Mouse (Mus musculus): Measurements from ENCODE around the gene Nos1ap.

Gene Nos1ap

GRCm38 (mm10) chr1:170502491-170503276, 87.0 kb downstream of the Nos1ap start:
- no peak for DNase-seq (ENCODE audit: low read depth, low spot score)

GRCm38 (mm10) chr1:170501970-170502369, 87.7 kb downstream of the Nos1ap start:
- no peak for DNase-seq (ENCODE audit: low read depth, low spot score)

- DNase-seq (ENCODE audit: low read depth, low spot score) = no peak
Observed at GRCm38 (mm10) chr1:170501556-170501955, 88.1 kb downstream of the Nos1ap start.

GRCm38 (mm10) chr1:170499891-170500290, 89.8 kb downstream of the Nos1ap start:
- peak; percentile 27 for DNase-seq (ENCODE audit: low read depth, low spot score)

- no peak for DNase-seq (ENCODE audit: low read depth, low spot score)
Observed at GRCm38 (mm10) chr1:170499466-170499865, 90.2 kb downstream of the Nos1ap start.

GRCm38 (mm10) chr1:170498645-170499044, 91.0 kb downstream of the Nos1ap start:
- no peak for DNase-seq (ENCODE audit: low read depth, low spot score)

GRCm38 (mm10) chr1:170496221-170496620, 93.4 kb downstream of the Nos1ap start:
- DNase-seq (ENCODE audit: low read depth, low spot score) = no peak

GRCm38 (mm10) chr1:170495538-170496183, 94.0 kb downstream of the Nos1ap start:
- DNase-seq (ENCODE audit: low read depth, low spot score) = no peak

- no peak for DNase-seq (ENCODE audit: low read depth, low spot score)
Observed at GRCm38 (mm10) chr1:170492527-170492926, 97.1 kb downstream of the Nos1ap start.

GRCm38 (mm10) chr1:170492027-170492426, 97.6 kb downstream of the Nos1ap start:
- DNase-seq (ENCODE audit: low read depth, low spot score) = no peak

- no peak for DNase-seq (ENCODE audit: low read depth, low spot score)
Observed at GRCm38 (mm10) chr1:170489936-170490335, 99.7 kb downstream of the Nos1ap start.

GRCm38 (mm10) chr1:170489450-170489849, 100.2 kb downstream of the Nos1ap start:
- no peak for DNase-seq (ENCODE audit: low read depth, low spot score)

- DNase-seq (ENCODE audit: low read depth, low spot score) = no peak
Observed at GRCm38 (mm10) chr1:170485119-170485518, 104.5 kb downstream of the Nos1ap start.

- DNase-seq (ENCODE audit: low read depth, low spot score) = no peak
Observed at GRCm38 (mm10) chr1:170482236-170482905, 107.3 kb downstream of the Nos1ap start.

- DNase-seq (ENCODE audit: low read depth, low spot score) = no peak
Observed at GRCm38 (mm10) chr1:170481093-170481492, 108.6 kb downstream of the Nos1ap start.

- DNase-seq (ENCODE audit: low read depth, low spot score) = no peak
Observed at GRCm38 (mm10) chr1:170479458-170479798, 110.2 kb downstream of the Nos1ap start.

- DNase-seq (ENCODE audit: low read depth, low spot score) = no peak
Observed at GRCm38 (mm10) chr1:170478791-170479457, 110.7 kb downstream of the Nos1ap start.

- DNase-seq (ENCODE audit: low read depth, low spot score) = peak; percentile 27
Observed at GRCm38 (mm10) chr1:170477636-170478600, 111.7 kb downstream of the Nos1ap start.

- DNase-seq (ENCODE audit: low read depth, low spot score) = no peak
Observed at GRCm38 (mm10) chr1:170473460-170473859, 116.2 kb downstream of the Nos1ap start.

- DNase-seq (ENCODE audit: low read depth, low spot score) = no peak
Observed at GRCm38 (mm10) chr1:170472861-170473260, 116.8 kb downstream of the Nos1ap start.

Measured in skeletal muscle tissue, adult 2 months (tissue).